Mouse (Mus musculus): ENCODE measurements around the gene Pemt. TPM values are rescaled to one million over a fixed set of nuclear protein-coding genes. Genes with fewer than 3 reads are reported as not detected.

Pemt gene
- 0.92 and 5.6 TPM in 2 replicates for total RNA-seq (2017)

DNA sequence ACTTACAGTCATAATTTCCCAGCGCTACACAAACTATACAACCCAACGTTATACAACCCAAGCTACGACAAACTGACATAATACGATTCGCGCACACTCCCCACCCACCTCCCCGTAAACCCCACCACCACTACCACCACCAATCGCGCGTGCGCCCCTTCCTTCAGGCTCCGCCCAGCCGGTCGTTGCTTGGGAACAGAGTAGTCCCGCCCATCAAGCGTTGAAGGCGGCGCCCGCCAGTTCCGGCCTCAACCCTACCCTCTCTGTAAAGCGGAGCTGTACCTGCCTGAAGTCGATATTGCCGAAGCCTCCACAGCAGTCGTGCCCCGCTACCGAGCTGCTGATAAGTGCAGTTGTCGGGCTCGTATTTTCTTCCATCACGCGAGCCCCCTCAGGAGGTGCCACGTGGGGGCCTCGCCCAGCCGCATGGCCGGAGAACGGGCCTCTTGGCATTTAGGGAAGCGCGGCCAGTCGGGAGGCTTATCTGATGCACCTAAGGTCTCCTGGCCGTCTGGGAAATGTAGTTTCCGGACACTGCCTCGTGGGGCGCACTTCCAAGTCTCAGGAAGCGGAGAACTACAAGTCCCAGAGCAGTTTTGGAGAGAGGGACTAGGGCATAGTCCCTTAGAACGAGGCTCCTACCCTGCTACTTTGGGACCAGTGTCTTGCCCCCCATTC is at the start of gene Pemt:
Gene Pemt (minus strand): TSS at position 432 of the 678 bp plus-strand sequence.
- ATAC-seq (replicated peaks; ENCODE audit: low read depth, poor library complexity, severe bottlenecking): peak; percentile 95

DNA sequence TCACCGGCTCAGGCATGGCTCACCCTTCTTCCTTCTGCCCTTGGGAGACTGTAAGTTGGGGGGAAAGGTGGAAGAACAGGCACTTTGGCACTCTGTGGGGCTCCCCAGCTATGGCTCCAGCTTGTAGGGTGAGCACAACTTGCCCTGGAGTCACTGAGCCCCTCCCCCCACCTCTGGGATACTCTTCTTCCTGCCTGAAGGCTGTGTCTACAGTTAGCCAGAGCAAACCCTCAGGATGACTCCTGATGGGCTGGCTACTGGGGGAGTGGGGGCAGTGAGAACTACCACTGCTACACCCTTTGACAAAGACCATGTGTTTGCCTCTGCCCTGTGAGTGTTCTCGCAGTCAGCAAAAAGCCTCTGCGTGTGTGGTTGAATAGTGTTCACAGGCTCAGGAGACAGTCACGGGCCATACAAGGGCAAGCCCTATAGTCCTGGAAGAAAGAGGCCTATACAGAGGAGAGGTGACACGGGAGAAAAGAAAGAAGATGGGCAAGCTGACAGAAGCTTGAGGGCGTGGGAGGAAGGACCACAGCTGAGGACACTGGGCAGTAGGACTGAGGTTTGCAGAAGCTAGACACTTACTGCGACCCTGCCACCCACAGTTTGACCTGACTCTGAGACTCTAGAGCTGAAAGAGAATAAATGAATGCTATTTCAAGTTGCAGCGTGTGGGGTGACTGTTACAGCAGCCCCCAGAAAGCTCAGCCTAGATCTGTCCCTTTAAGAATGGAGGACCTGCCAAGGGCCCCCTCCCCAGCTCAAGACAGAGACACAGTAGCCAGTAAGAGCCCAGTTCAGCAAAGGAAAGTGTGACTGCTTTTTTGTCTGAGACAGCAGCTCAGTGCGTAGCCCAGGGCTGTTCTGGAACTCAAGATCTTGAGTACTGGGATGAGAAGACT is 48.9 kb upstream of the Pemt start:
- no peak for ATAC-seq (replicated peaks; ENCODE audit: low read depth, poor library complexity, severe bottlenecking)

DNA sequence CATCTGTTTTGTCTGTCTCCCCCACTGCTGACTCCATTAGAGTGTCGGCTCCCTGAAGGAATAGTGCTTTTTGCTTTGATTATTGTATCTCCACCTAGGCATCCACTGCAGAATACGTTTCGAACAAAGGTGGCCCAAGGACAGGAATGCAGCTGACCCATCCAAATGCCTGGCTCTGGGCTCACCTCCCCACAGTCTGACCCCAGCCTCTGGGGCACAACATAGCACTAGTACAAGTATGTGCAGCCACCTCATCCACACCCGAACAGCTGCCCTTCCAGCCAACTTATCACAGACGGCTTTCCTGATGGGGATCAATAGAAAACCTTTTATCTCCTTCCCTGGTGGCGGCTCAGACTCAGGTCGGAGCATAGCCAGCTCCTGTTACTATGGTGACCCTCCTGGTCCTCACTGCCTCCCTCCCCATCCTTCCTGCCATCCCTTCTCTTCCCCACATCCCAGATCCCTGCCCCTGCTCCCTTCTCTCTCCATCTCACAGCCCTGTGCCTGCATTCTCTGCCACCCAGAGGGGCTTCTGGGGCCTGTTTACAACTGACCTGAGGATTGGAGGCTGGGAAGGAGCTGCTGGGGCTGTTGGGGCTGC is 47.8 kb upstream of the Pemt start:
- ATAC-seq (replicated peaks; ENCODE audit: low read depth, poor library complexity, severe bottlenecking): no peak

DNA sequence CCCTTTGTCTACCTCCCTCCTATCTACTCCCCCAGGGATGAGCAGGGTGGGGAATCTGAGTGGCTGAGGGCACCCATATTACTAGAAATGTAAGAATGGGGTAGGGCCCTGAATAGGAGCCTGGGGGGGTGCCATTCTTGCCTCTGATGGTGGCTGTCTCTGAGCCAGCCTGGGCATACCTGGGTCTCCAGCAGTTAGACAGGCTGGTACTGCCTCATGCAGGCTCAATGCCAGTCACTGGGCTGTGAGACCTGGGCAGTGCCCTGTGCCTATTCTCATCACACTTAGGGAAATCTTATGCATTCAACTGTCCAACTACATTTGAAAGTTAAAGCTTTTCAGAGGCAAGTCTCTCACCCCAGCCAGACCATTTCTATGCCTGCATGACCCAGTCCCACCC is 46.9 kb upstream of the Pemt start:
- no peak for ATAC-seq (replicated peaks; ENCODE audit: low read depth, poor library complexity, severe bottlenecking)

DNA sequence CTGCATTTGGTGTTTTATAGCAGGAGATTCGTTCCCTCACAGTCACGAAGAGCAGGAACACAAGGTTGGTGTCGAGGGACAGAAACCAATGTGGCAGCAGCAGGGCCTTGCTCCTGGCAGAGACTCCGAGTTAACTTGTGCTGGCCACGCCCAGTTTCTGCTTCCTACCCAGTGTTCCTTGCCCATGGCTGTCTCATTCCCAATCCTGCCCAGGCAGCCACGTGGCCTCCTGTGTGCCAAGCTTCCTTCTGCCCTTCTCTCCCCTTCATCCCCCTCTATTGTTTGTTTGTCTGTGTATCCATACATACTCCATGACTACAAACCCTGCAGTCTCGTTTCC is 45.1 kb upstream of the Pemt start:
- no peak for ATAC-seq (replicated peaks; ENCODE audit: low read depth, poor library complexity, severe bottlenecking)

DNA sequence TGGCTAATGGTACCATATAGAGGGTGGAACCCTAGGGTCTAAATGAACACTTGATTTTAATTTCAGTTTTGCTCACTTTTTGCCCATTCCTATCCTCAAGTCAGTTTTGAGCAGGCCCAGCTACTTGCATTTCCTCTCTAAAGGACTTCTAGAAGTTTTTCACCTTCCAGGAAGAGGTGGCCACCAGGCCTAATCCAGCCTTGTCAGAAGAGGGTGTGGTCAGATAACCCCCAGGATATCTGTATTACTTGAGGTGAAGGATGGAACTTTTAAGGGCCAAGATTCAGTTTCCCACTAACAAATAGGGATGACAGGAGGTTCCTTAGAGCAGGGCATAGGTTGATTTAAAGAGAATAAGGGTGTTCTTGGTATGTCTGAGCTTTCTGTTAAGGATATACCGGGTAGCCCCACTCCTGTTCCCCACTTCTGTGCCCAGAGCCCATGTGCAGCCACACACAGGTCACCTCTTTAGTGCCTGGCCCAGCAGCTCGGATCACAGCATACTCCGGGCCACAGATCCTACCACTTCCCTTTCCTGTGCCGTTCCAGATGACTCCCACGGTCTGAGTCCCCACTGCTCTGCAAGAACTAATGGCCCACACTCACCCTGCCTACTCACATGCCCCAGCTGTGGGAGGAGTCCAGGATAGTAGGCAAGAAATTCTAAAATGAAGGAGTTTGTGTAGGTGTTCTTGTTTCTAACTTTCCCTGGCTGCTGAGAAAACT is 44.6 kb upstream of the Pemt start:
- ATAC-seq (replicated peaks; ENCODE audit: low read depth, poor library complexity, severe bottlenecking): peak; percentile 86

DNA sequence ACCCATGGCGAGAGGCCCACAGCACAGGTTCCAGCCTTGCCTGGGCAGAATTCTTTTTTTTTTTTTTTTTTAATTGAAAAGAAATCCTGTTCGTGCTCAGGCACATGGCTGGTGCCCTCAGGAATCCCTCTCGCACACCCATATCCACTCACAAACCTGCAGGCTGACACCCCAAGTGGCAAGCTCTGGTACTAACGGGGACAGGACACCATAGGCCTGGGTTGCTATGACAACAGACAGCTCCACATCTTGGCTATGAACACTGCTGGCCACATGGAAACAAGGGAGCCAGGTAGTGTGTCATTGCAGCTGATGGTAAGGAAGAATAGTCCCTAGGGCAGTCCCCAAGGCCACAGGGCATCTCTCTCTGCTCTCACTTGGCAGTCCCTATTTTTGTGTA is 42.7 kb upstream of the Pemt start:
- peak; percentile 33; the same call in 1 of the 2 replicates for ATAC-seq (replicated peaks; ENCODE audit: low read depth, poor library complexity, severe bottlenecking)

DNA sequence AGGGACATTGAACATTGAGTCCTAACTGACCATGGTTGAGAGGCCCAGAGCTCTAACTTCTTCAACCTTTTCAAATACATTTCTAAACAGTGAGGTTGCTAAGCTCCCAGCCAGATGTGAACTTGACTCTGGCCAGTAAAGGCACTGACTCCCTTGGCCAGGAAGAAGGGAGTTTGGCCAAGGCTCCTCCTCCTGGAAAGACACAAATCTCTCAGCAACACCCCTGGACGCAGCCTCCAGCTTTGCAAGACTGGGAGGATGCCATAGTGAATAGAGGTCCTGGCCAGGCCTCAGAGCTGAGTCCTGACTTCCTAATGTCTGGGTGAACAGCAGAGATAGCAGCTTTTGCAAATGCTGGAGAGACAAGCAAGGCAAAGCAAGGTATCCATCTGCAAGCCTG is 40.4 kb upstream of the Pemt start:
- ATAC-seq (replicated peaks; ENCODE audit: low read depth, poor library complexity, severe bottlenecking): no peak

DNA sequence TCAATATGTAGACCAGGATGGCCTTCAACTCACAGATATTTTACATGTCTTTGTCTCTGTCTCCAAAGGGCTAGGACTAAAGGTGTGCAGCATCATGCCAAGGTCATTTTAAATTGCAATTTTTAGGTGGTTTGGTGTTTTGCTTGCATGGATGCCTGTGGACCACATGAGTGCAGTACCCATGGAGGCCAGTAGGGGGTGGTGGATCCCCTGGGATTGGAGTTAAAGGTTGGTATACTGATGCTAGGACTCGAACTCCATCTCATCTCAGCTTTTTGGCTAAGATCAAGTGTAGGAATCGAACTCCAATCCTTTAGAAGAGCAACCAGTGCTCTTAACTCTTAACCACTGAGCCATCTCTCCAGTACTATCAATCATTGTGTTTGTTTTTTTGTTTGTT is 38.3 kb upstream of the Pemt start:
- peak; percentile 63 for ATAC-seq (replicated peaks; ENCODE audit: low read depth, poor library complexity, severe bottlenecking)

DNA sequence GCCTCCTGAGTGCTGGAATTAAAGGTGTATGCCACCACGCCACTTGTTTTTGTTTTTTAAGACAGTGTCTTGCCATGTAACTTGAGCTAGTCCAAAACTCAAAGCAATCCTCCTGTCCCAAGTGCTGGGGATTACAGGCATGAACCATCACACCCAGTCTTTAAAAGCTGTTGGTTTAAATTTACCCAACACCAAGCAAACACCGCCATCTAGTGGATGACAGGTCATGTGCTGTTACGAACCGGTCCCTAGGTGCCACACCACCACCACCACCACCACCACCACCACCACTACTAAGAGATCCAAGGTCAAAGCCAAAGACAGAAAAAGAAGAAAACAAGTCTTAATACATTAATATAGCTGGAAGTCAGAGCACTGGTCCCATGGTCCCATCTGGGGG is 30.5 kb upstream of the Pemt start:
- ATAC-seq (replicated peaks; ENCODE audit: low read depth, poor library complexity, severe bottlenecking): peak; percentile 90

DNA sequence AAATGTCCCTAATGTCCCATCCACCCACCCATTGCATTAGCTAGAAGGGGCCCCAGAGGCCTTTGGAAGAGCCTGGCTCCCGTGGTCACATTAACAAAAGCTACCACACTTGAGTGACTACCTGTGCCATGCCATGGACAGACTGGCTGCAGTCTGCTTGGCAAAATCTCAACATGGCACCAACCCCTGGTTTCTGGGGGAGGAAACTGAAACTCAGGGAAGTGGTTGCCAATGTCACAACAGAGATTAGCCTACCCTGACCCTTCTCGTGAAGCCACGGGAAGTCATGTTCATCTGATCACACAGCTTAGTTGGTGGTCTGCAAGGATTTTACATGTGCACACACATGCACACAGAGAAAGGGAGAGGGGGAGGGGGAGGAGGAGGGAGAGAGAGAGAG is 29.9 kb upstream of the Pemt start:
- peak; percentile 45 for ATAC-seq (replicated peaks; ENCODE audit: low read depth, poor library complexity, severe bottlenecking)

DNA sequence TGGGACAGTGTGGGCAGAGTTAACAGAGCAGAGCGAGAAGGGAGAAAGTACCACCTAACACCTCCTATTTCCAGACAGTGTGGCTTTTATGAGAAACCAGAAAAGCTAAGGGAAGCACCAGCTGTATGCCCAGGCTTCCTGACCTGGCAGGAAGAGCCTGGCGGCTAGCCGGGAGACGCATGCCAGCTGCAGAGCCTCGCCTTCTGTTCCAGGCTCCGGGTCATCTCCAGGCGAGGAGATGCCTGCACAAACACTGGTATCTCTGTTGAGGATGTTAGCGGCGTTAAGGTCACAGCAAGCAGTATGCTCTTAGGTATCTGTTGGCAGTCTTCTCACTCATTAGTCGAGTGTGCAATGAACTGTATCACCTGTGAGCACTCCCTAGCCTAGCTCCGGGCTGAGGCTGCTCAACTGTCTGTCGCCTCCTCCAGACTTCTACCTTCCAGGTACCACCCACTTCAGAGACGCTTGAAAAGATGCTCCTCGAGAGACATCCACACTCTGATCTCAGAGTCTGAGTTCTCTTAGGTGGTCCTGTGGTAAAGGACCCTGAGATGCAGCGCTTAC is 27.7 kb upstream of the Pemt start:
- no peak for ATAC-seq (replicated peaks; ENCODE audit: low read depth, poor library complexity, severe bottlenecking)

DNA sequence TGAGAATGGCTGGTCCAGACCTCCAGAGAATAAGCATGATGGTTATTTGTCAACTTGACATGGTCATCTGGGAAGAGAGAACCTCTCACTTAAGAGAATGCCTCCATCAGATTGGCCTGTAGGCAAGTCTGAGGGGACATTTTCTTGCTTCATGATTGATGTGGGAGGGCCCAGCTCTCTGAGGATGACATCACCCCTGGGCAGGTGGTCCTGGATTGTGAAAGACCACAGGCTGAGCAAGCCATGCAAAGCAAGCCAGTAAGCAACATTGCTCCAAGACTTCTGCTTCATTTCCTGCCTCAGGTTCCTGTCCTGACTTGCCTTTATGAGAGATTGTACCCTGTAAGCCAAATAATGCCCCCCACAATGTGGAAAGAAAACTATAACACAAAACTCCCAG is 26.8 kb upstream of the Pemt start:
- ATAC-seq (replicated peaks; ENCODE audit: low read depth, poor library complexity, severe bottlenecking): no peak

DNA sequence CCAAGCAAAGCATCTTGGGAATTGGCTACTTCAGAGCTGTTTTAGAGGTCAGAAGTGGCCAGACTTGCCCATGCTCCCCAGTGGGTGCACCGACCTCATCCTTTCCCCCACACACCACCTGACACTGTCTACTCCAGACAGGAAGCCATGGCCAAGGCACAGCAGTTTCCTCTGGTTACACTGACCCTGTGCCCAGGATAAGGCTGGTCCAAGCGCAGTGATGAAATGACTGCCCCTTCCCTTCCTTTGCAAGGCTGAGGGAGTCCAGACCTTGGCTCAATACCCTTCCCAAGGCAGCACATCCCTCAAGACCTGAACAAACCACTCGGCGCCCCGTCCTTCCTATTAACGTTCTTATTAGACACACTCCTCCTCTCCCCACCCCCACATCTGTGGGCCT is 24.9 kb upstream of the Pemt start:
- no peak for ATAC-seq (replicated peaks; ENCODE audit: low read depth, poor library complexity, severe bottlenecking)

DNA sequence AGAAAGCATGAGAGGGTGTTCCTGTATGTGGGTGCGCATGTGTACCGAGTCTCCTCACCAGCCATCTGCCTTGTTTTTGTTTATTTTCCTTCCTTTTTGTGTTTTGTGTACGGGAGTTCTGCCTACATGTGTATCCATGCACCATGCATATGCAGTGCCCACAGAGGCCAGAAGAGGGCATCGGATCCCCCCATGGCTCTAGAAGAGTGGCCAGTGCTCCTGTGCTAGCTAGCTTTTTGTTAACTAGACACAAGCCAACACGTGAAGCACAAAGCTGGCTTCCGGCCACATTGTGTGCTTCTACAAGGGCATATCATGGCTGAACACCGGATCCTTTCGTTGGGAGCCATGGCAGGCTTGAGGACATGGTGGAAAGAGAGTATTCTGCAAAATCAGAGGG is 24.3 kb upstream of the Pemt start:
- peak; percentile 85 for ATAC-seq (replicated peaks; ENCODE audit: low read depth, poor library complexity, severe bottlenecking)

DNA sequence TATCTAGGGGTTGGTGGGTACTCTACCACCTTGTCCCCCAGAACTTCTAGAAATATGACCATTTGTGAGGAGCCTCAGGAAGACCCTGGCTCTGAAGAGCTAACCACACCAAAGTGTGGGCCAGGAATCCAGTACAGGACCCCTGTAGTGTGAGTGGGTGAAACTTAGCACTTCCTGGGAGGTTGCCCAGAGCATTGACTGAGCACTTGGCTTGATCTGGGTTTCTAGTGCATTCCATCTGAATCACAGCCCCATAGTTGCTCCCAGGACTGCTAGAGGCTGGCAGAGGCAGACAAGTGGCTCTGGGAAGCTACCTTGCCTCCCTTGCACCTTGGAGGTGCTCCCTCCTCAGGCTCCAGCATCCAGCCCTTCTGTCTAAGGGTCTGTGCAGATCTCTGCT is 22.3 kb upstream of the Pemt start:
- no peak for ATAC-seq (replicated peaks; ENCODE audit: low read depth, poor library complexity, severe bottlenecking)

DNA sequence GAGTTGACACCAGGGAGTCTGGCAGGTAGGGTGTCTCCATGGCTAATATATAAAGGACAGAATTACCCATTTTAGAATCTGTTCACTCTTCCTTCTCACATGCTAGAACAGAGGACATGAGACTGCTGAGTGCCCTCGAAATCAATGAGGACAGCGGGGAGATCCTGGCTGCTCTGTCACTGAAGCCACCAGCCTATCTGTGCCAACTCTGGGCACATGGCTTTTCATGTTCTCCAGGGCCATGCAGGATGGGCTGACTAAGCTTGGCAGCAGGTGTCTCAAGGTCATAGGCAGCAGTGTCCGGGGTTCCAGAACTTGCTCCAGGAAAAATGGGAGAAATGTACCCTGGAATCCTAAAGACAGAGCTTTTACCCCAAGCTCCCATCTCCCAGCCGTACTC is 21.4 kb upstream of the Pemt start:
- no peak for ATAC-seq (replicated peaks; ENCODE audit: low read depth, poor library complexity, severe bottlenecking)

DNA sequence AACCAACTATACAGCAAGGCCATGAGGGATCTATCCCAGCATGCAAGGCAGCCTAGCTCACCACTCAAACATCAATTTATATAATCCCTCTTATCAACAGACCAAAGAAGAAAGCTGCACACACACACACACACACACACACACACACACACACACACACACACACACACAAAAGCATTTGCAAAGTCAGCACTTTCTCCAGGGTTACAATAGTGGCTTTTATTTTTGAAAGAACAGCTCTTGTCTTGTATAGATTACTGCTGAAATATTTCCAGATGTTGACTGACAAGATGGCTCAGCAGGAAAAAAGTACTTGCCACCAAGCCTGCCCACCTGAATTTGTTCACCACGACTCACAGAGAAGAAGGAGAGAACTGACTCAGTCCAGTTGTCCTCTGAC is 19.0 kb upstream of the Pemt start:
- ATAC-seq (replicated peaks; ENCODE audit: low read depth, poor library complexity, severe bottlenecking): no peak

DNA sequence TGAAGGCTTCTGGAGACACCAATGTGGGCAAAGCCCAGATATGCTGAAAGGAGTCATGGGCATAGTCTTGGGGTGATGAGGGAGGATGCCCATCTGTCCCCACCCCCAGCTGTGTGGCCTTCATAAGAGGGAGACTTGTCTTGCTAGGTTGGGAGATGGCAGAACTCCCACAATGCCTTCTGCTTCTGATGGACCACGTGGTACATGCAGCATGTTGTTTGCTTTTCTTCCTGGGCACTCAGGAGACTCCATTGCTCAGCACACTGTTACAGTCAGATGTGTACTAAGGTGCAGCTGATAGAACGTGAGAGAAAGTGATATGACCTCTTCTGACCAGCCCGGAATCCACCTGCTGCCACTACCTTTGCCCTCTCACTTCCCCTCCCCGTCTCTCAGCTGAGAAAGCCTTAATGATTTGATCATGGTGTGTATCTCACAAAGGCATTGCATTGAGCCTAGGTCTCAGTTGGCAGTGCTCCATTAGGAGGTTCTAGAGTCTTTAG is 15.3 kb upstream of the Pemt start:
- ATAC-seq (replicated peaks; ENCODE audit: low read depth, poor library complexity, severe bottlenecking): no peak

DNA sequence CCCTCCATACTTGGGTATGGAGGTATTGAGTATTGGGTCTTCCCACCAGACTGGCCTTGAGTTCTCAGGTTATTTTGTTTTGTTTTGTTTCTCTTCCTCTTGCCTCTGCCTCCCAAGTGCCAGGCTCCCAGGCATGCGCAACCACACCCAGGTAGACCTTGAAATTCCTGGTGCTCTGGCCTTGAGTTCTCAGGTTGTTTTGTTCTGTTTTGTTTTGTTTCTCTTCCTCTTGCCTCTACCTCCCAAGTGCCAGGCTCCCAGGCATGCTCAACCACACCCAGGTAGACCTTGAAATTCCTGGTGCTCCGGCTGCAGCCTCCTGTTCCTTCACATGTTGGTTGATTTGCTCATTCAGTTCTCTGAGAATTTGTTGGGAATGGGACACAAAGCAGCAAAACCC is 13.7 kb upstream of the Pemt start:
- ATAC-seq (replicated peaks; ENCODE audit: low read depth, poor library complexity, severe bottlenecking): no peak

Measured in common myeloid progenitor, adult 5-6 weeks (primary cell).